Mouse (Mus musculus) midbrain, embryonic 15.5 days (tissue): Measurements from ENCODE around the gene Nxf3. TPM values are rescaled to one million over a fixed set of nuclear protein-coding genes. Genes with fewer than 3 reads are reported as not detected.
A peak's percentile ranks its signal among the peaks of the same experiment; 100 is the strongest.
"Not testable (repeated sequence)": the region's sequence is repeated elsewhere in the genome, so short reads cannot be mapped to it uniquely, and the experiment has no call there.

Experiments
- ATAC-seq: fragments of 200-750 bp; cut with Nextera tagmentation; replicated peaks from 2 replicates; pipeline ENCODE4 v1.8.0; 2017; ENCODE audit warnings: moderate TSS enrichment
- H3K27ac ChIP-seq: fragments of 300-500 bp; sonication (generic); 2 replicates; pipeline ENCODE4 v1.5.1; 2015; ENCODE audit warnings: mild to moderate bottlenecking, inconsistent platforms
- H3K27me3 ChIP-seq: fragments of 300-500 bp; sonication (generic); replicated peaks from 2 replicates; pipeline ENCODE4 v1.6.1; 2015; ENCODE audit warnings: inconsistent platforms
- H3K36me3 ChIP-seq: fragments of 300-500 bp; sonication (generic); replicated peaks from 2 replicates; pipeline ENCODE4 v1.6.1; 2015; ENCODE audit warnings: inconsistent platforms
- H3K4me1 ChIP-seq: fragments of 300-500 bp; sonication (generic); 2 replicates; pipeline ENCODE4 v1.6.1; 2015; ENCODE audit warnings: inconsistent platforms
- H3K4me2 ChIP-seq: fragments of 300-500 bp; sonication (generic); 2 replicates; pipeline ENCODE4 v1.6.1; 2015; ENCODE audit warnings: inconsistent platforms, mild to moderate bottlenecking, moderate library complexity
- H3K4me3 ChIP-seq: fragments of 300-500 bp; sonication (generic); 2 replicates; pipeline ENCODE4 v1.5.1; 2015; ENCODE audit warnings: mild to moderate bottlenecking, inconsistent platforms
- H3K9ac ChIP-seq: fragments of 300-500 bp; sonication (generic); 2 replicates; pipeline ENCODE4 v1.6.1; 2015; ENCODE audit warnings: mild to moderate bottlenecking, inconsistent platforms
- H3K9me3 ChIP-seq: fragments of 300-500 bp; sonication (generic); 2 replicates; pipeline ENCODE4 v1.6.1; 2016; ENCODE audit warnings: inconsistent platforms
- WGBS: fragments of 180-500 bp; shearing (Covaris S2); methylation state at CpG from one replicate; pipeline ENCODE4 v1.1.7; 2015; ENCODE audit warnings: mixed read lengths; 5-methylcytosine and 5-hydroxymethylcytosine counted together
- polyA plus RNA-seq: library from polyadenylated mRNA; unstranded; fragments of >200 nt; fragmentation: Nextera tagmentation; extraction: Ambion mirVana; gene quantifications from 2 replicates; pipeline ENCODE4 v1.2.1, GENCODE M21; 2015

The Nxf3 gene
- polyA plus RNA-seq, 1 experiment from 2014 or later = not detected

DNA sequence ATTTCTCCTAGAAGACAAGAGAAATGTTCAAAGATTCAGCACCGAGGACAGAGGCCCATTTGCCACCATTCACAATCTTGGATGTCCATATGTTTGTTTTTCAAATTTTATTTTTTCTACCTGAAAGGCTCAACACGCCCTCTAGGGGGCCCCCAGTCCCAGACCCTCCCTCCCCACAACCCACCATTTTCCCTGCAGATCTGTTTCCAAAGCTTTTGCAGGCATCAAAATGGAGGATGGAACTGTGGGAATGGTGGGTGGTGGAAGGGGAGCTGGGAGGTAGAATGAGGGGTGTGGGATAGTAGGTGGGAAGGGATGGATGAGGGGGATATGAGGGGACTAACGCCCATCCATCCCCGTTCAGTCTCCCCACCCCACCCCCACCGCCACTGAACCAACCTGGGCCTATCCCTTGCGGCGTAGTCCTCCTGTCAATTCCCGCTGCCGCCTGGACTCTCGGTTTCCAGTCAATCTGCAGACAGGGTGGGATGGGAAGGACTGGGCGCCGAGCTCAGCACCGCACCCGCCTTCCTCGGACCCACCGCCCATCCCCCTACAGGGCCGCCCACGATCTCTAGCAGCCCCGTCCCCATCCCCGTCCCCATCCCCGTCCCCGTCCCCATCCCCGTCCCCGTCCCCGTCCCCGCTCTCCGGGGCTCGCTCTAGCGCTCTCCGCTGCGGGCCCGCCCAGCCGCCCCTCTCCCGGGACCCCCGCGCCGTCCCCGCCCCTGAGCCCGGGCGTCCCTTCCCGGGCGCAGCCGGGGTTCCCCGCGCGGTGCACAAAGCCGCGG lies 17.7 kb downstream of the Nxf3 start:
- ATAC-seq = peak; percentile 80

DNA sequence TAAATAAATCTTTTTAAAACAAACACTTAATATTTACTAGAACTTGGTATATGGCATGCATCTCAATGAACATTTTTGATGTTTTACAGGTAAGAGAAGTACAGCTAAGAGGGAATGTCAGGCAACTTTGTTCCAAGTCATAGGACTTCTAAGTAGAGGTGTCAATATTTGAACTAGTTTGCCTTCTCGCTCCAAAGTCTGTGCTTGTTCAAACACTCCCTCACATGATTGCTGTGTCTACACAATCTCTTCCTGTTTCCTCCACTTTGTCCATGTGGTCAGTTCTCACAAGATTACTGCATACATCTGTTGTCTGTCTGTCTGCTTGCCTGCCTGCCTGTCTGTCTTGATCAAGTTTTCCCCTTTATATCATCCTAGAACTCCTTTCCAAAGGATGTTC lies 24.4 kb downstream of the Nxf3 start:
- Histone ChIP-seq H3K27me3 (no peaks in the 10 kb centered on the region), H3K36me3 (no peaks in the 10 kb centered on the region), H3K4me3 (no peak overlapping the region), H3K4me2 (no peak overlapping the region), H3K27ac (no peak overlapping the region), H3K9ac (no peak overlapping the region), H3K9me3 (no peaks in the 10 kb centered on the region), H3K4me1 (no peaks in the 10 kb centered on the region)
- ATAC-seq = no peak
- 94% methylated on average over 1 of the region's 1 CpGs for WGBS

More for the DNA sequence above, 17.7 kb downstream of the Nxf3 start:
- not testable (repeated sequence) for H3K36me3 ChIP-seq, H3K9me3 ChIP-seq, H3K4me1 ChIP-seq, H3K27me3 ChIP-seq
- WGBS = 19% methylated on average over 13 of the region's 48 CpGs
- peak overlapping the region; percentile 50 for H3K4me2 ChIP-seq
- peak overlapping the region; percentile 82 for H3K27ac ChIP-seq
- peak overlapping the region; percentile 41 for H3K9ac ChIP-seq
- H3K4me3 ChIP-seq = peak overlapping the region; percentile 45

DNA sequence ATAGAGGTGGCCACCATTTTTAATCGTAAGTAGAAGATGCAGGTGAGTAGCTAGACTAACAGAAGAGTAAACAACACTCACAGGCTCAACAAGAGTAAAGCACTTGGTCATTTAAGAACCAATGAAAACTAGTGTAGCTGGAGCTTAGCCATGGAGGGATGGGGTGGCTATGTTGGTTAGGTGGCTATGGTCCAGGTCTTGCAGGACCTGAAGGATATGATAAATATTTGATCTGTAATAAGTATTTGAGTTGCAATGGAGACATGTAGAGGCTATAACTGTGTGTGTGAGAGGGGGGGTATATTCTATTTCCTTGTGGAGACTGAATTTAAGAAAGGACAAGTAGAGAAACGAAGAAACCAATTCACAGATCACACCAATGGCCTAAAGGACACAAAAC lies 33.8 kb downstream of the Nxf3 start:
- Histone ChIP-seq H3K9me3 (no peaks in the 10 kb centered on the region), H3K36me3 (no peaks in the 10 kb centered on the region), H3K4me2 (no peak overlapping the region), H3K4me3 (no peak overlapping the region), H3K27ac (no peak overlapping the region), H3K4me1 (no peaks in the 10 kb centered on the region), H3K27me3 (no peaks in the 10 kb centered on the region; the same call in 1 of the 2 replicates), H3K9ac (no peak overlapping the region)
- 77% methylated on average over 2 of the region's 2 CpGs for WGBS
- ATAC-seq = no peak

DNA sequence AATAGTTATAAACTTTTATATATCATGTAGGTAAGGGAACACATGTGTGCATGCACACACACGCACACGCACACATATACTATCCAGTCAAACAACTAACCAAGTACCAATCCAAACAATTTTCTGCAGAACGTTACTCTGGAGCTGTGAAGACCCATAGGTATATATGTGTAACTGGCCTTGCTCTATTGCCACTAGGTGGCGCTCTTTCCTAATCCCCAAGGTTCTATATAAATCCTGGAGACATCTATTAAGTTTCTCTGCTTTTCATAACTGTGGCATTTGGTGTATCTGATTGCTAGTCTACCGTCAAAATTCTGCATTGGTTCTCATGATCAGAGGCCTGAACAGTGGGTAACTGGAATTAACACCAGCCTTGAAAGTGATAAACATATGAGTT lies 37.5 kb downstream of the Nxf3 start:
- peak; percentile 81 for ATAC-seq
- Histone ChIP-seq H3K27ac (no peak overlapping the region), H3K4me2 (no peak overlapping the region), H3K27me3 (no peaks in the 10 kb centered on the region; the same call in 1 of the 2 replicates), H3K4me1 (no peaks in the 10 kb centered on the region), H3K36me3 (no peaks in the 10 kb centered on the region), H3K9ac (no peak overlapping the region), H3K9me3 (no peaks in the 10 kb centered on the region), H3K4me3 (no peak overlapping the region)
- WGBS = 12% methylated on average over 5 of the region's 5 CpGs

DNA sequence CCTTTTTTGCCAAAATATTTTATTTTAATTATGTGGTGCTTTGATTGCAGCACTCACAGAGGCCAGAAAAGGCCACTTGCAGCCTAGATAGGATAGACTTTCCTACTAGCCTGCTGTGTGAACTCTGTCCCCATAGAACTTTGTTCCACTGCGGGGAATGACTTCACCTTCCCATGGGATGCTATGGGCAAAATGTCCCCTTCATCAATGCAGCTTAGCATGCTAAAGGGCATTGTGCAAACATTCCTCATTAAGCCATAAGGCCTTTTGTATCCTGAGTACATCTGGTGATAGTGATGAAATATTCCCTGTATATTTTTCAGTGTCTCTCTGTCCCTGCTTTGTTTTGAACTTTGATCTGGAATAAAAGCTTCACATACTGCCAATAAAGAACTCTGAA lies 41.3 kb downstream of the Nxf3 start:
- no peak for ATAC-seq

DNA sequence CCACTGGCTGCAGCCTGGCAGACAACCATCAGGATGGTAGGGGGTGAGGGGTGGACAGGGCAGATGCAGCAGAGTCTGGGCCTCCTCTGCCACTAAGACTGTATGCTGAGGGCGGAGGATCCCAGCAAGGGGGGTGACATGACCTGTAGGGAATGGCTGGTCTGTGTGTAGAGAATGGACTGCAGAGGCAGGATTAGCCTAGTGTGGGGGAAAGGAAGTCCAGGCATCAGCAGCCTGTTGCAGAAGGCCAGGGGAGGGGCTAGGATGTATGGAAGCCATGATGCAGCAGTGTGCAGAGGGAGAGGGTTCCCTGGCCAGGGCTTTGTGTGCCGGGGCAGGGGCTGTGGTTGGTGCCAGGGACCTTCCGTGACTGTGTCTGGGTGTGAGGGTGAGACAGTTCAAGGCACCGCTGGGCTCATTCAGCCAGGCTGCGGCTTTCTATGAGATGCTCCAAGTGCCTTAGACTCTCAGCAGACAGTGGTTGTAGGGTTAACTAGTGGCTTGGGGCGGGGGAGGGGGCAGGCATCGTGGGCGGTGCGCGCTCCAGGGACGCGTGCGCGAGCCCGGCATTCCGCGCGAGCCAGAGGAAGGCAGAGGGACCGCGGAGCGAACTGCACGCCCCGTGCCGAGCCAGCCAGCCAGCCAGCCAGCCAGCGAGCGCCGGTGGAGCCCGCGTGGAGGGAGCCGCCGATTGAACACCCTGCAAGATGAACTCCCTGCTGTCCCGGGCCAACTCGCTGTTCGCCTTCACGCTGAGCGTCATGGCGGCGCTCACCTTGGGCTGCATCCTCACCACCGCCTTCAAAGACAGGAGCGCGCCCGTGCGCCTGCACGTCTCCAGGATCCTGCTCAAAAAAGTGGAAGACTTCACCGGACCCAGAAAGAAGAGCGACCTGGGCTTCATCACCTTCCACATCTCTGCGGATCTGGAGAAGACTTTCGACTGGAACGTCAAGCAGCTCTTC lies 52.0 kb downstream of the Nxf3 start, which contains the start of gene Arxes1:
Gene Arxes1 (plus strand): TSS at position 569 of the 965 bp plus-strand sequence.
- H3K9ac ChIP-seq, H3K36me3 ChIP-seq, H3K9me3 ChIP-seq, H3K27me3 ChIP-seq, H3K4me1 ChIP-seq: not testable (repeated sequence)
- peak; percentile 95 for ATAC-seq
- Histone ChIP-seq H3K27ac (peak within 1 kb of the TSS; percentile 53; the same call in 1 of the 2 replicates), H3K4me3 (peak within 1 kb of the TSS; percentile 32), H3K4me2 (peak within 1 kb of the TSS; percentile 42)
- WGBS = 31% methylated on average over 14 of the region's 49 CpGs

More for the DNA sequence above, 41.3 kb downstream of the Nxf3 start:
- Histone ChIP-seq H3K4me3 (no peak overlapping the region), H3K27me3 (no peaks in the 10 kb centered on the region), H3K4me1 (no peaks in the 10 kb centered on the region), H3K9ac (no peak overlapping the region), H3K27ac (no peak overlapping the region), H3K36me3 (no peaks in the 10 kb centered on the region), H3K9me3 (no peaks in the 10 kb centered on the region), H3K4me2 (no peak overlapping the region)
- WGBS = 88% methylated on average over 1 of the region's 1 CpGs

DNA sequence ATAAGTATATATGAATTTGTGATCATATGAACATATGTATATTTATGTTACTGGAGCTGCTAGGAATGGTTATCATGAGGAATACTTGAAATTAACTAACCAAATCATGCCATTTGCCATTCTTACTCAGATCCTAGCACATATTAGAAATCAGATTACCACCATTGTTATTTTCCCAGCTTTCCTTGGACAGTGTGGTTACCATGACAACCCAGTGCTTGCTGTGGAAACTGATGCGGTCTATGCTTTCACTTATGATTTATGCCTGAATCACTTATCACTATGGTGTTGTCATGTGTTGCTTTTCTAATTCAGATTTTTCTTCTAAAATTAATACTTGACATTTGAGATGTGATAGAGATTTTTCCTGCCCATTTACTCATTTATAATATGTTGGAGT lies 54.7 kb downstream of the Nxf3 start:
- H3K4me2 ChIP-seq = no peak overlapping the region
- no peaks in the 10 kb centered on the region for H3K36me3 ChIP-seq
- 36% methylated on average over 1 of the region's 1 CpGs for WGBS
- H3K27me3 ChIP-seq = no peaks in the 10 kb centered on the region
- no peak overlapping the region for H3K9ac ChIP-seq
- H3K4me3 ChIP-seq = no peak overlapping the region
- no peak overlapping the region for H3K27ac ChIP-seq
- no peaks in the 10 kb centered on the region; the same call in none of the 2 replicates for H3K4me1 ChIP-seq
- no peaks in the 10 kb centered on the region for H3K9me3 ChIP-seq
- no peak for ATAC-seq

Other genes starting within 250 kb of the Nxf3 start
- gene Gprasp2, start 246.2 kb downstream of the Nxf3 start, polyA plus RNA-seq = 237 and 254 TPM in 2 replicates
- gene Arxes2, start 91.4 kb downstream of the Nxf3 start, polyA plus RNA-seq = 299 and 305 TPM in 2 replicates
- 153 and 164 TPM in 2 replicates for gene Arxes1, start 51.9 kb downstream of the Nxf3 start, polyA plus RNA-seq
- gene Bex2, start 17.0 kb downstream of the Nxf3 start, polyA plus RNA-seq = 787 TPM in 2 replicates
- 136 and 147 TPM in 2 replicates for gene Bex4, start 53.7 kb upstream of the Nxf3 start, polyA plus RNA-seq
- 112 and 114 TPM in 2 replicates for gene Tceal8, start 87.1 kb upstream of the Nxf3 start, polyA plus RNA-seq
- 33.3 TPM in 2 replicates for gene Tceal5, start 118.6 kb upstream of the Nxf3 start, polyA plus RNA-seq
- gene Tceal7, start 129.5 kb upstream of the Nxf3 start, polyA plus RNA-seq = 2.7 and 3.2 TPM in 2 replicates
- gene Bex1, start 130.3 kb upstream of the Nxf3 start, polyA plus RNA-seq = 272 and 277 TPM in 2 replicates
- 248 and 258 TPM in 2 replicates for gene Tceal9, start 159.8 kb upstream of the Nxf3 start, polyA plus RNA-seq
- gene Bex3, start 185.0 kb upstream of the Nxf3 start, polyA plus RNA-seq = 659 and 684 TPM in 2 replicates